Mouse (Mus musculus): ENCODE data around the gene Dlgap3. TPM values are rescaled to one million over a fixed set of nuclear protein-coding genes. Genes with fewer than 3 reads are reported as not detected.

The Dlgap3 gene
- polyA plus RNA-seq, 1 experiment, result not detected

DNA sequence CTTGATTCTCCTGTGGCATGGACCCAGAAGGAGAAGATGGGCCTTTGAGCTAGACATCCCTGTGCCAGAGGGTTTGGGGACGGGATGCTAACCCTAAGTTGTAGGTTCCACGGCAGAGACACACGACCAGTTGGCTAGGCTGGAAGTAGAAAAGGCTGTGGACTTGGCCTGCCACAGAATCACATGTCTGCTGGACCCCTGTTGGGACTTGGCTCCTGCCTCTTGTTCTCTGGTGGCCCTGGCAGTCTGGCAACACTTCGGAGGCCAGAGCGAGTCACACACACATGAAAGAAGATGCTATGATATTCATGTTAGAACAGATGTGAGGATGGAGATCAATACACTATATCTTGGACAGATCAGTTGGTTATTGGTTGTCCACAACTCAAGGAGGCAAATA, 14.9 kb downstream of the Dlgap3 start:
- no peak overlapping the region for H3K4me3 ChIP-seq (replicated peaks)
- TF ChIP-seq TAL1 (IDR thresholded peaks at IDR 0.05; ENCODE audit: low read length) (no peak), GATA1 (IDR thresholded peaks at IDR 0.05; ENCODE audit: low read length) (no peak)
- H3K4me1 ChIP-seq (ENCODE audit: control insufficient read depth), result no peaks in the 10 kb centered on the region
- H3K27me3 ChIP-seq (ENCODE audit: control insufficient read depth), result peaks cover 9% of the 10 kb centered on the region
- H3K9me3 ChIP-seq (ENCODE audit: control insufficient read depth, low read length), result no peaks in the 10 kb centered on the region; the same call in 1 of the 2 replicates
- H3K36me3 ChIP-seq (ENCODE audit: control insufficient read depth), result no peaks in the 10 kb centered on the region

DNA sequence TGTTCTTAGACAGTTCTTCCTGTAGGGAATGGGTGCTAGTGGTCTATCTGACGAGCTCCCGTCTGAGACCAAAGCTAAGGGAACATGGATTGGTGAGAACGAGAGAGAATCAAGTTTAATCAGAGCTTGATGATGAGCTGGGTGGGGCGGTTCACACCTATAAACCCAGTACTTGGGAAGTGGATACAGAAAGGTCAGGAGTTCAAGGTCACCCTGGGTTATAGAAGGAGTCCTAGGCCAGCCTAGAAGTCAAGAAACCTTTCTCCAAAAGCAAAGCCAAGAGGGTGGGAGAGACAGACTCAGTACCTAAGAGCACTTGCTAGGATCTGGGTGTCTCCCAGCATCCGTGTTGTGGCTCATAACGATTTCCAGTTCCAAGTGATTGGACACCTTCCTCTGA, 21.9 kb downstream of the Dlgap3 start:
- no peak overlapping the region for H3K4me3 ChIP-seq (replicated peaks)
- H3K9me3 ChIP-seq (ENCODE audit: control insufficient read depth, low read length), result no peaks in the 10 kb centered on the region
- H3K36me3 ChIP-seq (ENCODE audit: control insufficient read depth), result no peaks in the 10 kb centered on the region
- no peak for TF ChIP-seq TAL1 (IDR thresholded peaks at IDR 0.05; ENCODE audit: low read length)
- TF ChIP-seq GATA1 (IDR thresholded peaks at IDR 0.05; ENCODE audit: low read length), result no peak
- no peaks in the 10 kb centered on the region for H3K27me3 ChIP-seq (ENCODE audit: control insufficient read depth)
- H3K4me1 ChIP-seq (ENCODE audit: control insufficient read depth), result no peaks in the 10 kb centered on the region

DNA sequence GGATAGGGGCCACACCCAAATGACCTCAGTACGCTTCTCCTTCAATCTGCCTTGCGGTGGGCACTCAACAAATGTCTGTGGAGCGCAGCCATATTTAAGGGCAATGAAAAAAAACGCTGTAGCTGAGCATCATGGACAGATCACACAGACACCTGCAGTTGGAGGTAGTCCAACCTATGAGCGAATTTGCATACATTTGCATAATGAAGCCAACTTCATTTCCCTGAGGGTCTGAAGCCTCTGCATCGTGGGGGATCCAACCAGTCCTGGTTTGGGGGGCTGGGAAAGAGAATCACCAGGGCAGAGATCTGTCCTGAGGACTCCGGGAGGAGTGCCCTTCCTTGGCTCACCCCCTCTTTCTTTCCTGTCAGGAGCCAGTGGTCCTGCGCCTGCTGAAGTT, 23.7 kb downstream of the Dlgap3 start:
- Histone ChIP-seq H3K27me3 (ENCODE audit: control insufficient read depth) (no peaks in the 10 kb centered on the region), H3K36me3 (ENCODE audit: control insufficient read depth) (no peaks in the 10 kb centered on the region), H3K4me3 (replicated peaks) (no peak overlapping the region), H3K4me1 (ENCODE audit: control insufficient read depth) (no peaks in the 10 kb centered on the region), H3K9me3 (ENCODE audit: control insufficient read depth, low read length) (no peaks in the 10 kb centered on the region)
- no peak for TF ChIP-seq TAL1 (IDR thresholded peaks at IDR 0.05; ENCODE audit: low read length)
- no peak for TF ChIP-seq GATA1 (IDR thresholded peaks at IDR 0.05; ENCODE audit: low read length)

DNA sequence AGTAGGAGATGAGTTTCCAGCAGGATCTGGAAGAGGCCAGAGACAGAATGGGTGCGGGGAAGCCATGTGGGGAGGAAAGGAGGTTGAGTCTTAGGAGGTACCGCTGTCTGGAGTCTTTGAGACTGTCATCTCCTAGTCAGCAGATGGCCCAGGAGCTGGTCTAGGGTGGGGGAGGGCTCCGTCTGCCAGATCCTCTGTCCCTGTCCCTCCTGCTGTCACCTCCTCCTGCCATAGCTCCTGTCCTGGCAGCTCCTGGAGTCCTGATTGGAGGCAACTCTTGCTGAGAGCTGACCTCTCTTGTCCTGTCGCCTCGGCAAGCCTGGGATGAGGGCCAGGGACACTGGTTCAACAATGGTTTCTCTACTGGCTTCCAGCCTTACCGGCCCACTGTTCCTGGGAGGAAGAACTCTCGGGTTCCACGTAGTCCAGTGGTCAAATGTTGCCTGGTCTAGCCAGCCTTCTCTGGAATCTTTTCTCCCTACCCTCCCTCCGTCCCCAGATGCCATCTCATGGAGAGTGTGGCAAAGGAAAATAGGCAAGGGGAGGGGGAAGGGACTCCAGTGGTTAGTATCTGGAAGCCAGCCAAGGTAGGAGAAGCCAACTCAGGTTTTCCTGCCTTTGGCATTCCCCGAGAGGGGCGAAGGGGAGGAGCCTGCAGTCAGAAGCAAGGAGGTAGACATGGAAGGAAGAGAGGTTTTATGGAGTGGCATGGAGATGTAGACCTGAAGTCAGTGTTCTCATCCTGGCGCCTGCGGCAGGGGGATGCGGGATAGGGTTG, 24.6 kb downstream of the Dlgap3 start:
- Histone ChIP-seq H3K4me1 (ENCODE audit: control insufficient read depth) (no peaks in the 10 kb centered on the region), H3K4me3 (replicated peaks) (no peak overlapping the region), H3K27me3 (ENCODE audit: control insufficient read depth) (no peaks in the 10 kb centered on the region), H3K9me3 (ENCODE audit: control insufficient read depth, low read length) (no peaks in the 10 kb centered on the region), H3K36me3 (ENCODE audit: control insufficient read depth) (no peaks in the 10 kb centered on the region)
- no peak for TF ChIP-seq TAL1 (IDR thresholded peaks at IDR 0.05; ENCODE audit: low read length)
- TF ChIP-seq GATA1 (IDR thresholded peaks at IDR 0.05; ENCODE audit: low read length), result no peak

DNA sequence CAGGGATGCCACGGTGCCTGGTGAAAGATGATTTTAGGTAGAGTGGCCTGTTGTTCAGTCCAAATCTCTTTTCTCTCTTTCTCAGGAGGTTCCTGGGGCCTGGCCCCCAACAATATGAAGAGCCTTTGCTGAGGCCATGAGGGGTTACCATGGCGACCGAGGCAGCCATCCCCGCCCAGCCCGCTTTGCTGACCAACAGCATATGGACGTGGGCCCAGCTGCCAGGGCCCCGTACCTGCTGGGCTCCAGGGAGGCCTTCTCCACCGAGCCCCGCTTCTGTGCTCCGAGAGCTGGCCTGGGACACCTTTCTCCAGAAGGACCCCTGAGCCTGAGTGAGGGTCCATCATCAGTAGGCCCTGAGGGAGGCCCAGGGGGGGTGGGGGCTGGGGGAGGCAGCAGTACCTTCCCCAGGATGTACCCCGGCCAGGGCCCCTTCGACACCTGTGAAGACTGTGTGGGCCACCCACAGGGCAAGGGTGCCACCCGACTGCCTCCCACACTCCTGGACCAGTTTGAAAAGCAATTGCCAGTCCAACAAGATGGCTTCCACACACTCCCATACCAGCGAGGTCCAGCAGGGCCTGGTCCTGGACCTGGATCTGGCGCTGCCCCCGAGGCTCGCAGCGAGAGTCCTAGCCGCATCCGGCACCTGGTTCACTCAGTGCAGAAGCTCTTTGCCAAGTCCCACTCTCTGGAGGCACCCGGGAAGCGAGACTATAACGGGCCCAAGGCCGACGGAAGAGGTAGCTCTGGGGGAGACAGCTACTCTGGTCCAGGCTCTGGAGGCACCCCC, 25.7 kb downstream of the Dlgap3 start:
- H3K9me3 ChIP-seq (ENCODE audit: control insufficient read depth, low read length), result no peaks in the 10 kb centered on the region
- TF ChIP-seq GATA1 (IDR thresholded peaks at IDR 0.05; ENCODE audit: low read length) (no peak), TAL1 (IDR thresholded peaks at IDR 0.05; ENCODE audit: low read length) (no peak)
- no peaks in the 10 kb centered on the region for H3K36me3 ChIP-seq (ENCODE audit: control insufficient read depth)
- H3K4me1 ChIP-seq (ENCODE audit: control insufficient read depth), result no peaks in the 10 kb centered on the region
- H3K4me3 ChIP-seq (replicated peaks), result no peak overlapping the region
- H3K27me3 ChIP-seq (ENCODE audit: control insufficient read depth), result no peaks in the 10 kb centered on the region

DNA sequence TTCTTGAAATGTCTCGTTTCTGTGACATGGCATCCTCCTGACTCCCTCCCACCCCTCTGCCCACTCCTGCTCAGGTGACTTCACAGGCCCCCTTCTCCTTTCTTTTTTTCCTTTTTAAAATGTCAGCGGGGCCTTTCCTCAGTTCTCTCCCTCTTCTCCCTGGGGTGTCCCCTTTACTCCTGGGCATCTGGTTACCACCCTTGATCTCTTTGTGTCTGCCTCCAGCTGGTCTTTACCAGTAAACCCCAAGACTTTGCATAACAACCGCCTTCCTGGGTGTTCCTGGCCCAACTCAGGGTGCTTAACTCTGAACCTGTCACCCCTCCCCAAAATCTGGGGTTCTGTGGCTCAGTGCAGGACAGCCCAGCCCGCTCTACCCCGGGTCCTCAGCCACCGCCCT, 29.6 kb downstream of the Dlgap3 start:
- TF ChIP-seq GATA1 (IDR thresholded peaks at IDR 0.05; ENCODE audit: low read length) (no peak), TAL1 (IDR thresholded peaks at IDR 0.05; ENCODE audit: low read length) (no peak)
- no peak overlapping the region for H3K4me3 ChIP-seq (replicated peaks)
- no peaks in the 10 kb centered on the region for H3K36me3 ChIP-seq (ENCODE audit: control insufficient read depth)
- no peaks in the 10 kb centered on the region for H3K9me3 ChIP-seq (ENCODE audit: control insufficient read depth, low read length)
- H3K27me3 ChIP-seq (ENCODE audit: control insufficient read depth), result no peaks in the 10 kb centered on the region
- no peaks in the 10 kb centered on the region for H3K4me1 ChIP-seq (ENCODE audit: control insufficient read depth)

DNA sequence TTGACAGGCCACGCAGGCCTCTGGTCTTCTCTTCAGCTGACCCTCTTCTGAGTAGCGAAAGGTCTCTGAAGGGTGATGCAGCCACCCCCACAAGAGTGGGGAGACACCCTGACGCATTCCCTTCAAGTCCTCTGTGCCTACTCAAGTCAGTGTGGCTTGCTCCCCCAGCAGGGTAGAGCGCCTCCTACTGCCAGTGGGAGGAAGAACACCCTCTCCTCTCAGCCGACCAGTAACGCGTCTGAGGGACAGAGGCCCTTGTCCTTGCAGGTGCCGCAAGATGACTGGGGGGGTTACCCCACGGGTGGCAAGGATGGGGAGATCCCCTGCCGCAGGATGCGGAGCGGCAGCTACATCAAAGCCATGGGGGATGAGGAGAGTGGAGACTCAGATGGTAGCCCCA, 30.4 kb downstream of the Dlgap3 start:
- Histone ChIP-seq H3K9me3 (ENCODE audit: control insufficient read depth, low read length) (no peaks in the 10 kb centered on the region), H3K36me3 (ENCODE audit: control insufficient read depth) (no peaks in the 10 kb centered on the region), H3K4me3 (replicated peaks) (no peak overlapping the region), H3K27me3 (ENCODE audit: control insufficient read depth) (no peaks in the 10 kb centered on the region), H3K4me1 (ENCODE audit: control insufficient read depth) (no peaks in the 10 kb centered on the region)
- no peak for TF ChIP-seq GATA1 (IDR thresholded peaks at IDR 0.05; ENCODE audit: low read length)
- no peak for TF ChIP-seq TAL1 (IDR thresholded peaks at IDR 0.05; ENCODE audit: low read length)

DNA sequence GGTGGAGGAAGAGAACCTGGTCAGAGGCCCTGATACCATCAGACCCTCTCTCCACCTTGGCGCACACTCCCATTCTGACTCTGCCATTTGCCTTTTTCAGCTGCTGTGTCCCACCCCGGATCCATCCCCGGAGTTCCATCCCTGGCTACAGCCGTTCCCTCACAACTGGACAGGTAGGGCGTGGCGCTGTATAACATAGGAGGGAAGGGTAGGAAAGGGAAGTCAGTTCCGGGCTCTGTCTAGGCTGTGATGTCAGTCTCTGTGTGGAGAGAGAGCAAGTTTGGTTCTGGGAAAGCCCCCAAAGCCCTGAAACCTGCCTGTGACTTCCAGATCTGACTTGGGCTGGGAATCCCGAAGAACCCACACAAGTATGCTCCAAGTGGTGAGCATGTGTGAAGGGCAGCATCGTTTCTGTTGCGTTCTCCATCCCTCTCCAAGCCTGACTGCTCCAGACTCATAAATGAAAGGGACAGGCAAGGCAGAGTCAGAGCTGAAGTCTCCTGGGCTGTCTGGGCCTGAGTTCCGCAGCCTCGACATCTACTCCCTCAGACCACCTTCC, 31.2 kb downstream of the Dlgap3 start:
- H3K9me3 ChIP-seq (ENCODE audit: control insufficient read depth, low read length), result no peaks in the 10 kb centered on the region
- no peaks in the 10 kb centered on the region for H3K36me3 ChIP-seq (ENCODE audit: control insufficient read depth)
- no peak for TF ChIP-seq GATA1 (IDR thresholded peaks at IDR 0.05; ENCODE audit: low read length)
- no peak for TF ChIP-seq TAL1 (IDR thresholded peaks at IDR 0.05; ENCODE audit: low read length)
- H3K27me3 ChIP-seq (ENCODE audit: control insufficient read depth), result no peaks in the 10 kb centered on the region
- no peak overlapping the region for H3K4me3 ChIP-seq (replicated peaks)
- H3K4me1 ChIP-seq (ENCODE audit: control insufficient read depth), result no peaks in the 10 kb centered on the region
